Mouse (Mus musculus) adrenal gland, postnatal 10 days (tissue): Measurements from ENCODE around the gene St3gal6. TPM values are rescaled to one million over a fixed set of nuclear protein-coding genes. Genes with fewer than 3 reads are reported as not detected.

Experiments used
- DNase-seq: peaks from one replicate; pipeline ENCODE4 v3.0.0; 2021; ENCODE audit warnings: mixed read lengths
- total RNA-seq, 2 experiments: library from RNA; stranded (reverse); gene quantifications; 2 replicates each; pipeline ENCODE4 v1.2.3; 2021

The St3gal6 gene
- total RNA-seq, 2 experiments from 2014 or later, result 23.2 to 29.1 TPM

GRCm38 (mm10) chr16:58521900-58522299 lies 2.1 kb downstream of the St3gal6 start:
- DNase-seq, result no peak

GRCm38 (mm10) chr16:58521182-58521581 lies 2.9 kb downstream of the St3gal6 start:
- no peak for DNase-seq

GRCm38 (mm10) chr16:58520457-58520856 lies 3.6 kb downstream of the St3gal6 start:
- no peak for DNase-seq

GRCm38 (mm10) chr16:58519650-58520073 lies 4.4 kb downstream of the St3gal6 start:
- no peak for DNase-seq

- DNase-seq, result no peak
Observed at GRCm38 (mm10) chr16:58516960-58517798, 6.9 kb downstream of the St3gal6 start.

DNA sequence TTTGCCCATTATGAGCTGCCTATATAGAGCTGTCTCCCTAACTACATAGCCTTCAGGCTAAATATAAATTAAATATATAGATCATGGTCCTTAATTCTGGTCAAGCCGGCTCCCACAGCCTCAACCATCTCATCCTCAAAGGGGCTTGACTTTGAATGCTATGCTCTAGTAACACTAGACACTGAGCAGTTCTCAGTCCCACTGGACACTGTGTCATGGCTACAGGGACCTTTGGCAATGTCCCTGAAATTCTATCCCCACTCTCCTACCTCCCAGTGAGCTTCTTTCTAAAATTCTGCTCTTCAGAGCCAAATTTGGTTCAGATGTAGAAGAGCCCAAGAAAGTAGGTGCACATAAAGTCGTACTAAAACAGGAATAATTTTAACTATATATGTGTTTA lies 7.9 kb downstream of the St3gal6 start:
- no peak for DNase-seq

DNA sequence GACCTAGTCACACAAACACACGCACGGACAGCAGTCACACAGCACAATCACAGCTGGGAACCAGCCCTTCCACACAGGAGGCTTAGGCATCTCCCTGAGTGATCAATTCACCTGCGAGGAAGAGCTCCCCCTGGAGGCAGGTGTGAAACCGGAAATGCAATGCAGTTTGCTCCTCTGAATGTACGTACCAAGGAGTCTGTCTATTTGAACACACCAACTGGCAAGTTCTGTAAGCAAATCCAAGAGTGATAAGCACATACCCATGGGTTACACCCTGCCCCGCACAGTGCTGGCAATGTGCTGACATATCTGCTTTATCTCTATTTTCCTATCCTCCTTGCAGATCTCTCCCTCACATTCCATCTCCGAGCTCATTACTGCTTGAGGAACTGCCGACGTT lies 9.5 kb downstream of the St3gal6 start:
- DNase-seq, result peak; percentile 30

GRCm38 (mm10) chr16:58513755-58514154 lies 10.3 kb downstream of the St3gal6 start:
- DNase-seq, result peak; percentile 44

GRCm38 (mm10) chr16:58512887-58513286 lies 11.2 kb downstream of the St3gal6 start:
- peak; percentile 24 for DNase-seq

GRCm38 (mm10) chr16:58512181-58512761 lies 11.8 kb downstream of the St3gal6 start:
- DNase-seq, result peak; percentile 36

DNA sequence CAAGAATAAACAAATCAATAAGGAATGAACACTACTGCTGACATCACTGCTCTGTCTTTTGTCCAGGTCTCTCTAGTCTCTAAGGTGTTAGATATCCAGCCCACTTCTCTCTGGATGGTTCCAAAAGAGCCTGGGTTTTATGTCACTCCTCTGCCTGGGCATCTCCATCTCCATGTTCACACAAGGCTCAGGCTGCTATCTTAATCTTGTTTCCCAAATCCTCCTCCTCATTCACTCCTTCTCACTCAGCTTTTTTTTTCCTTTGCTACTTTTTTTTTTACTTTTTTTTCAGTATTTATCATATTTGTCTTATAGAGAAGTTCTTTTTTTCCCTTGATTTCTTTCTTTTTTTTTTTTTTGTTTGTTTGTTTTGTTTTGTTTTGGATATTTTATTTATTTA lies 19.1 kb downstream of the St3gal6 start:
- no peak for DNase-seq

GRCm38 (mm10) chr16:58502566-58502965 lies 21.5 kb downstream of the St3gal6 start:
- DNase-seq, result no peak

GRCm38 (mm10) chr16:58501760-58502301 lies 22.2 kb downstream of the St3gal6 start:
- no peak for DNase-seq

- DNase-seq, result no peak
Observed at GRCm38 (mm10) chr16:58499650-58500049, 24.4 kb downstream of the St3gal6 start.

DNA sequence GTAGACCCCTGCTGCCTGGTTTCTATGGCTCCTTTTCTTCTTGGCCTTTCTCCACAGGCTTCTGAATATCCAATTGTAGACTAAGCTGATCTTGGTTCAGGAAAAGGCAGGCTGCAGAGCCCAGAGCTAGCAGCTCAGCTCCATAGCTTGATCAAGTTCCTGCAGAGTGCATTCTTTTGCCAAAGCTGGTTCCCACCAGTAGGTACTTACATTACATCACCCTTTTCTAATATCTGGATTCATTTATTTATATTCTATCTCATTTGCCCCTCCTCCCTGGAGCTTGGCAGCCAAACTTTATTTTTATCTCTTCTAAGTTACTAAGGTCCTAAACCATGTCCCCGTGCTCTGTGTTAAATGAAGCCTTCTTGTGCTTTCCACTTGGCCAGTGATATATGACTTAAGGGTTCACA lies 24.9 kb downstream of the St3gal6 start:
- DNase-seq, result no peak

- DNase-seq, result no peak
Observed at GRCm38 (mm10) chr16:58497886-58498713, 25.9 kb downstream of the St3gal6 start.

GRCm38 (mm10) chr16:58496791-58497190 lies 27.3 kb downstream of the St3gal6 start:
- no peak for DNase-seq

- DNase-seq, result no peak
Observed at GRCm38 (mm10) chr16:58487861-58488260, 36.2 kb downstream of the St3gal6 start.

DNA sequence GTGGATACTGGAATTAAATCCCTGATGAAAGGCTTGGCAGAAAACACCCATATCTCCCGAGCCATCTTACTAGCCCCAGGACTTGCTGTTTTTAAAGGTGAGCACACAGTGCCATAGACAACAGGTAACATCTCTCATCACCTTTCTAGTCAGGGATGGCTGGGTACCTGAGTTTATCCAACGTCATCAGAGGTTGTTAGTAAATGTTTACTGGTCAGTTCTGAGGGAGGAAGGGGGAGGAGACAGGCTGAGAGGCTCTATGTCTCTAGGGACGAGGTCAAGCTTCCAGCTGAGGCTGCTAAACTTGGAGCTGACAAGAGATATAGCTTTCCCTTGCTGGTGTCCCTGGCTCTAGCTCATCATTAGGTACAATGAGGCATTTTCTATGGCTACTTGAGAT lies 41.7 kb downstream of the St3gal6 start:
- no peak for DNase-seq

GRCm38 (mm10) chr16:58481906-58482270 lies 42.2 kb downstream of the St3gal6 start:
- peak; percentile 19 for DNase-seq

GRCm38 (mm10) chr16:58481219-58481905 lies 42.7 kb downstream of the St3gal6 start:
- no peak for DNase-seq

- DNase-seq, result no peak
Observed at GRCm38 (mm10) chr16:58479898-58480448, 44.1 kb downstream of the St3gal6 start.
